Mouse (Mus musculus) CH12.LX (cell line): ENCODE measurements around the gene Slc28a3.

Experiments used
- CTCF ChIP-seq, 2 experiments: IDR thresholded peaks in 1 of 2; conservative IDR thresholded peaks in 1 of 2; 2 replicates each; pipeline ENCODE4 v1.5.1; 2011 to 2012; ENCODE audit warnings: low read depth in 2 of 2, low read length in 2 of 2, improper control_type of control experiment in 1 of 2, inconsistent platforms in 1 of 2, mild to moderate bottlenecking in 1 of 2, moderate library complexity in 1 of 2
- ELF1 ChIP-seq: IDR thresholded peaks from 2 replicates; pipeline ENCODE4 v1.6.1; 2014; ENCODE audit warnings: low read depth, mild to moderate bottlenecking, inconsistent platforms, low read length, improper control_type of control experiment
- ETS1 ChIP-seq: conservative IDR thresholded peaks from 2 replicates; pipeline ENCODE4 v1.6.1; 2012; ENCODE audit warnings: low read depth, mild to moderate bottlenecking, inconsistent platforms, low read length, improper control_type of control experiment, moderate library complexity
- POLR2A ChIP-seq: IDR thresholded peaks from 2 replicates; pipeline ENCODE4 v1.6.1; 2011; ENCODE audit warnings: low read depth, mild to moderate bottlenecking, improper control_type of control experiment, low read length
- SIN3A ChIP-seq: IDR thresholded peaks from 2 replicates; pipeline ENCODE4 v1.6.1; 2012; ENCODE audit warnings: low read length, improper control_type of control experiment, inconsistent platforms
- TBP ChIP-seq: conservative IDR thresholded peaks from 2 replicates; pipeline ENCODE4 v1.6.1; 2011; ENCODE audit warnings: low read depth, low read length, improper control_type of control experiment
- ZMIZ1 ChIP-seq: IDR thresholded peaks from 2 replicates; pipeline ENCODE4 v1.6.1; 2012; ENCODE audit warnings: low read depth, mild to moderate bottlenecking, inconsistent platforms, low read length, improper control_type of control experiment
- ZNF384 ChIP-seq: IDR thresholded peaks from 2 replicates; pipeline ENCODE4 v1.6.1; 2012; ENCODE audit warnings: low read depth, low read length, improper control_type of control experiment, inconsistent platforms

GRCm38 (mm10) chr13:58619301-58619700 lies 8.6 kb upstream of the Slc28a3 start:
- TF ChIP-seq POLR2A, result no peak
- no peak for TF ChIP-seq CTCF (conservative IDR thresholded peaks at IDR 0.05 in 1 of 2, IDR thresholded peaks at IDR 0.05 in 1 of 2; ENCODE audit: low read depth in 2 of 2, low read length in 2 of 2)
- TF ChIP-seq TBP, result no peak
- TF ChIP-seq ZMIZ1, result no peak
- TF ChIP-seq SIN3A, result no peak
- TF ChIP-seq ETS1, result no peak
- no peak for TF ChIP-seq ZNF384
- TF ChIP-seq ELF1, result no peak
